Mouse (Mus musculus) liver, embryonic 14.5 days (tissue): ENCODE measurements around the gene Fshr.

Experiments used
- CTCF ChIP-seq: IDR thresholded peaks from 2 replicates; pipeline ENCODE4 v1.5.1; 2016; ENCODE audit warnings: antibody characterized with exemption, low read depth, control low read depth
- EP300 ChIP-seq: IDR thresholded peaks from 2 replicates; pipeline ENCODE4 v1.6.1; 2016; ENCODE audit warnings: antibody characterized with exemption, low read depth

DNA sequence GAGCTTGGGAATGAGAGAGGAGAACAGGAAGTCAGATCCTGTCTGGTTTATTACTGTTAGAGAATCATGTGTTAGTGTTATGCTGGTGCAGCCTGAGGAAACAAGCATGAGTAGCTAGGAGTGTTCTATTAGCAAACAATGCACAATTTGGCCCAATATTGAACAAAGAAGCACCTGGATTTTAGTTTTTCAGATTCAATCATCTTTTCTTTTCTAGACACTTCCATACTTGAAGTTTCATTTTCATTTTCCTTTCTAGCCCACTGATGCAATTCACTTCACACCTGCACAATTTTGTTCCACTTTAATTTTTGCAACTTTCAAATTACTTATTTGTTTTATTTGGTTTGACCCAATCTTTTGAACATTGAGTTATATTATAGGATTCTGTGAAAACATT is 35.7 kb downstream of the Fshr start:
- TF ChIP-seq CTCF = no peak
- no peak for TF ChIP-seq EP300
